In the genomic region with DNA sequence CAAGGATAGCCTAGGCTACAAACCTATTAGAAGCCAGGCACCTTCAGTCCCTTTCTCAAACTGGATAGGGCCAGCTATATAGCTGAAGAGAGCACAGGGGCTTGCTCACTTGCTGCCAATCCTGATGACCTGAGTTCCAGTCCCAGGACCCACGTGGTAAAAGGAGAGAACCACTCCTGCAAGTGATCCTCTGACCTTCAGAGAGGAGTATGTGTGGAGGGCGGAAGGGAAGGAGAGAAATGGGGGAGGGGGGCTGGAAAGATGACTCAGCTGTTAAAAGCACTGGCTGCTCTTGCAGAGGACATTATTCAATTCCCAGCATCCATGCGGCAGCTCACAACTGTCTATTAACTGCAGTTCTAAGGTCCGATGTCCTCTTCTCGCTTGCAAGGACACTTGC, we compare ENCODE assay signal across 15 mouse cellular contexts. TPM values are rescaled to one million over a fixed set of nuclear protein-coding genes. Genes with fewer than 3 reads are reported as not detected.
DNase-seq lines count a peak whose midpoint lies in the region; ATAC-seq and TF ChIP-seq lines count a peak whose summit lies in the region.
"Had no signal": no experiment of that assay in that cellular context is flagged by ENCODE, and none has a peak within 500 bp of the region (broad histone marks: within the 10 kb centered on the region; RNA-seq: fewer than 3 reads in every experiment).

No protein-coding gene starts in this region.

- no peak for TF ChIP-seq EP300 in liver, postnatal 0 days (IDR thresholded peaks at IDR 0.05; ENCODE audit: low read depth)

- H3K4me3 ChIP-seq in heart, embryonic 10.5 days = no peak overlapping the region
- no peak overlapping the region for H3K4me3 ChIP-seq in liver, embryonic 12.5 days
- no peak overlapping the region for H3K4me3 ChIP-seq in liver, postnatal 0 days (ENCODE audit: low read depth, low read length)
- H3K4me3 ChIP-seq in embryonic facial prominence, embryonic 13.5 days = no peak overlapping the region
- H3K4me3 ChIP-seq in stomach, embryonic 16.5 days (replicated peaks; ENCODE audit: low read length) = no peak overlapping the region
- H3K4me3 ChIP-seq in midbrain, embryonic 15.5 days = no peak overlapping the region
- H3K4me3 ChIP-seq: hindbrain, embryonic 13.5 days had no signal

- DNase-seq in heart, embryonic 10.5 days (ENCODE audit: low spot score) = no peak
- DNase-seq in heart, adult 8-10 months (ENCODE audit: low spot score) = no peak
- DNase-seq in liver, postnatal 0 days = no peak
- DNase-seq: adrenal gland, postnatal 25 days; B cell, adult 2 months; cerebellum, adult 11 months; kidney, postnatal 25 days; thymus, adult 2 months had no signal

- TF ChIP-seq CTCF in liver, postnatal 0 days (IDR thresholded peaks at IDR 0.05; ENCODE audit: low read depth) = no peak

- WGBS in heart, embryonic 10.5 days = 54% methylated on average over 5 of the region's 5 CpGs
- WGBS in liver, embryonic 12.5 days (ENCODE audit: insufficient replicate concordance) = 54% methylated on average over 5 of the region's 5 CpGs
- WGBS in liver, postnatal 0 days (ENCODE audit: insufficient replicate concordance) = 55% methylated on average over 5 of the region's 5 CpGs
- WGBS in embryonic facial prominence, embryonic 13.5 days = 56% methylated on average over 5 of the region's 5 CpGs
- WGBS in stomach, embryonic 16.5 days = 43% methylated on average over 5 of the region's 5 CpGs
- 70% methylated on average over 5 of the region's 5 CpGs for WGBS in midbrain, embryonic 15.5 days

- H3K4me2 ChIP-seq in liver, embryonic 12.5 days = no peak overlapping the region
- H3K4me2 ChIP-seq in liver, postnatal 0 days (ENCODE audit: low read depth, low read length) = no peak overlapping the region
- no peak overlapping the region for H3K4me2 ChIP-seq in embryonic facial prominence, embryonic 13.5 days
- no peak overlapping the region for H3K4me2 ChIP-seq in stomach, embryonic 16.5 days (ENCODE audit: low read depth, low read length)
- H3K4me2 ChIP-seq in midbrain, embryonic 15.5 days = no peak overlapping the region
- H3K4me2 ChIP-seq: hindbrain, embryonic 13.5 days; liver, embryonic 11.5 days had no signal

- no peak for ATAC-seq in liver, embryonic 12.5 days
- no peak for ATAC-seq in liver, postnatal 0 days
- no peak for ATAC-seq in embryonic facial prominence, embryonic 13.5 days (ENCODE audit: insufficient number of reproducible peaks, insufficient read depth, low FRiP score, low TSS enrichment, low read depth)
- no peak for ATAC-seq in stomach, embryonic 16.5 days (ENCODE audit: insufficient read depth, low FRiP score)
- no peak for ATAC-seq in activated CD4-positive, CD25-positive, alpha-beta regulatory T cell, adult 4 months
- ATAC-seq in midbrain, embryonic 15.5 days (replicated peaks) = no peak

- H3K4me1 ChIP-seq in heart, embryonic 10.5 days = peaks cover 42% of the 10 kb centered on the region
- peaks cover 47% of the 10 kb centered on the region for H3K4me1 ChIP-seq in liver, embryonic 12.5 days
- H3K4me1 ChIP-seq in liver, postnatal 0 days (ENCODE audit: insufficient read depth) = peaks cover 22% of the 10 kb centered on the region
- peaks cover 46% of the 10 kb centered on the region for H3K4me1 ChIP-seq in embryonic facial prominence, embryonic 13.5 days
- peaks cover 27% of the 10 kb centered on the region for H3K4me1 ChIP-seq in stomach, embryonic 16.5 days (ENCODE audit: control insufficient read depth, insufficient read depth, low read length)
- H3K4me1 ChIP-seq in midbrain, embryonic 15.5 days = peaks cover 21% of the 10 kb centered on the region

- no peaks in the 10 kb centered on the region for H3K27me3 ChIP-seq in heart, embryonic 10.5 days (ENCODE audit: insufficient read depth, poor library complexity, severe bottlenecking)
- H3K27me3 ChIP-seq in liver, embryonic 12.5 days (replicated peaks) = 0 out of 2 replicates have a peak, but pooled peaks cover 7% of the 10 kb centered on the region
- 0 out of 2 replicates have a peak, but pooled peaks cover 6% of the 10 kb centered on the region for H3K27me3 ChIP-seq in liver, postnatal 0 days (ENCODE audit: insufficient read depth, low read length)
- no peaks in the 10 kb centered on the region for H3K27me3 ChIP-seq in embryonic facial prominence, embryonic 13.5 days
- no peaks in the 10 kb centered on the region for H3K27me3 ChIP-seq in stomach, embryonic 16.5 days (ENCODE audit: control insufficient read depth, insufficient read depth, low read length)
- H3K27me3 ChIP-seq in midbrain, embryonic 15.5 days (replicated peaks) = 0 out of 2 replicates have a peak, but pooled peaks cover 3% of the 10 kb centered on the region

- H3K9me3 ChIP-seq in heart, embryonic 10.5 days = no peaks in the 10 kb centered on the region
- H3K9me3 ChIP-seq in liver, embryonic 12.5 days (replicated peaks) = no peaks in the 10 kb centered on the region
- no peaks in the 10 kb centered on the region for H3K9me3 ChIP-seq in liver, postnatal 0 days (ENCODE audit: low read length)
- H3K9me3 ChIP-seq in embryonic facial prominence, embryonic 13.5 days = no peaks in the 10 kb centered on the region
- no peaks in the 10 kb centered on the region for H3K9me3 ChIP-seq in stomach, embryonic 16.5 days (replicated peaks; ENCODE audit: control insufficient read depth, low read length)
- no peaks in the 10 kb centered on the region for H3K9me3 ChIP-seq in midbrain, embryonic 15.5 days
- H3K9me3 ChIP-seq: hindbrain, embryonic 13.5 days had no signal

- H3K9ac ChIP-seq in liver, embryonic 12.5 days = no peak overlapping the region
- H3K9ac ChIP-seq in liver, postnatal 0 days (replicated peaks) = no peak overlapping the region
- no peak overlapping the region for H3K9ac ChIP-seq in embryonic facial prominence, embryonic 13.5 days
- H3K9ac ChIP-seq in stomach, embryonic 16.5 days (ENCODE audit: low read length) = no peak overlapping the region
- no peak overlapping the region for H3K9ac ChIP-seq in midbrain, embryonic 15.5 days
- H3K9ac ChIP-seq: hindbrain, embryonic 13.5 days had no signal

- H3K27ac ChIP-seq in heart, embryonic 10.5 days = peak overlapping the region; percentile 56; the same call in 1 of the 2 replicates
- peak overlapping the region; percentile 52 for H3K27ac ChIP-seq in liver, embryonic 12.5 days
- no peak overlapping the region for H3K27ac ChIP-seq in liver, postnatal 0 days (ENCODE audit: low read depth)
- peak overlapping the region; percentile 62; the same call in 1 of the 2 replicates for H3K27ac ChIP-seq in embryonic facial prominence, embryonic 13.5 days
- H3K27ac ChIP-seq in stomach, embryonic 16.5 days (ENCODE audit: low read length) = peak overlapping the region; percentile 86
- H3K27ac ChIP-seq in midbrain, embryonic 15.5 days = no peak overlapping the region
- H3K27ac ChIP-seq: hindbrain, embryonic 13.5 days had no signal

- no peaks in the 10 kb centered on the region for H3K36me3 ChIP-seq in heart, embryonic 10.5 days
- no peaks in the 10 kb centered on the region for H3K36me3 ChIP-seq in liver, embryonic 12.5 days
- H3K36me3 ChIP-seq in liver, postnatal 0 days (replicated peaks; ENCODE audit: insufficient read depth, low read length) = no peaks in the 10 kb centered on the region
- no peaks in the 10 kb centered on the region for H3K36me3 ChIP-seq in embryonic facial prominence, embryonic 13.5 days
- no peaks in the 10 kb centered on the region for H3K36me3 ChIP-seq in stomach, embryonic 16.5 days (ENCODE audit: control insufficient read depth, insufficient read depth, low read length)
- no peaks in the 10 kb centered on the region for H3K36me3 ChIP-seq in midbrain, embryonic 15.5 days (replicated peaks)
- H3K36me3 ChIP-seq: hindbrain, embryonic 13.5 days had no signal

RNA-seq across cellular contexts. Expression of a gene that starts 2.6 kb away (rescaled TPM):
- polyA plus RNA-seq in heart, embryonic 10.5 days (2016; fragmentation: Nextera tagmentation; extraction: Ambion mirVana) = 25.1 and 34.6 TPM in 2 replicates
- 1 to 10 TPM; 1.8 to 6.8 (median 4.6) TPM for total RNA-seq in heart, adult 8-10 months (2022)
- polyA plus RNA-seq in liver, embryonic 12.5 days (2016; fragmentation: Nextera tagmentation; extraction: Ambion mirVana) = 6.6 and 6.7 TPM in 2 replicates
- 2.4 and 3.1 TPM in 2 replicates for polyA plus RNA-seq in liver, postnatal 0 days (2015; fragmentation: Nextera tagmentation; extraction: Ambion mirVana)
- polyA plus RNA-seq in embryonic facial prominence, embryonic 13.5 days (2015; fragmentation: Nextera tagmentation; extraction: Ambion mirVana) = 67.8 and 71.5 TPM in 2 replicates
- 38.2 and 39.9 TPM in 2 replicates for polyA plus RNA-seq in stomach, embryonic 16.5 days (2015; fragmentation: Nextera tagmentation; extraction: Ambion mirVana)
- polyA plus RNA-seq in activated CD4-positive, CD25-positive, alpha-beta regulatory T cell, adult 4 months (2017; shearing (Covaris generic)) = 1 to 10 TPM; 3.2 to 5.0 TPM
- 11.3 and 11.7 TPM in 2 replicates for polyA plus RNA-seq in midbrain, embryonic 15.5 days (2015; fragmentation: Nextera tagmentation; extraction: Ambion mirVana)

RNA-seq across cellular contexts. Expression of a gene that starts 19.5 kb away (rescaled TPM):
- 105 and 110 TPM in 2 replicates for polyA plus RNA-seq in heart, embryonic 10.5 days (2016; fragmentation: Nextera tagmentation; extraction: Ambion mirVana)
- total RNA-seq in heart, adult 8-10 months (2022) = 10 to 100 TPM; 10.8 to 14.5 (median 12.3) TPM
- 97.3 and 101 TPM in 2 replicates for polyA plus RNA-seq in liver, embryonic 12.5 days (2016; fragmentation: Nextera tagmentation; extraction: Ambion mirVana)
- 20.3 and 24.5 TPM in 2 replicates for polyA plus RNA-seq in liver, postnatal 0 days (2015; fragmentation: Nextera tagmentation; extraction: Ambion mirVana)
- 102 and 109 TPM in 2 replicates for polyA plus RNA-seq in embryonic facial prominence, embryonic 13.5 days (2015; fragmentation: Nextera tagmentation; extraction: Ambion mirVana)
- 75.5 and 75.7 TPM in 2 replicates for polyA plus RNA-seq in stomach, embryonic 16.5 days (2015; fragmentation: Nextera tagmentation; extraction: Ambion mirVana)
- 10 to 100 TPM; 51.2 to 52.7 TPM for polyA plus RNA-seq in activated CD4-positive, CD25-positive, alpha-beta regulatory T cell, adult 4 months (2017; shearing (Covaris generic))
- polyA plus RNA-seq in midbrain, embryonic 15.5 days (2015; fragmentation: Nextera tagmentation; extraction: Ambion mirVana) = 73.4 and 78.1 TPM in 2 replicates

RNA-seq across cellular contexts. Expression of a gene that starts 23.4 kb away (rescaled TPM):
- 157 and 162 TPM in 2 replicates for polyA plus RNA-seq in heart, embryonic 10.5 days (2016; fragmentation: Nextera tagmentation; extraction: Ambion mirVana)
- 100 to 1,000 TPM; 135 to 142 (median 136) TPM for total RNA-seq in heart, adult 8-10 months (2022)
- polyA plus RNA-seq in liver, embryonic 12.5 days (2016; fragmentation: Nextera tagmentation; extraction: Ambion mirVana) = 89.3 and 91.4 TPM in 2 replicates
- polyA plus RNA-seq in liver, postnatal 0 days (2015; fragmentation: Nextera tagmentation; extraction: Ambion mirVana) = 54.6 and 55.0 TPM in 2 replicates
- 142 TPM in 2 replicates for polyA plus RNA-seq in embryonic facial prominence, embryonic 13.5 days (2015; fragmentation: Nextera tagmentation; extraction: Ambion mirVana)
- polyA plus RNA-seq in stomach, embryonic 16.5 days (2015; fragmentation: Nextera tagmentation; extraction: Ambion mirVana) = 131 and 141 TPM in 2 replicates
- polyA plus RNA-seq in activated CD4-positive, CD25-positive, alpha-beta regulatory T cell, adult 4 months (2017; shearing (Covaris generic)) = 100 to 1,000 TPM; 100 to 103 TPM
- 93.4 and 110 TPM in 2 replicates for polyA plus RNA-seq in midbrain, embryonic 15.5 days (2015; fragmentation: Nextera tagmentation; extraction: Ambion mirVana)

RNA-seq across cellular contexts. Expression of a gene that starts 36.6 kb away (rescaled TPM):
- polyA plus RNA-seq in heart, embryonic 10.5 days (2016; fragmentation: Nextera tagmentation; extraction: Ambion mirVana) = 7.7 and 9.7 TPM in 2 replicates
- 10 to 100 TPM in 2 of 4 experiments, 1 to 10 TPM in 2; 7.5 to 11.3 (median 9.9) TPM for total RNA-seq in heart, adult 8-10 months (2022)
- polyA plus RNA-seq in liver, embryonic 12.5 days (2016; fragmentation: Nextera tagmentation; extraction: Ambion mirVana) = 9.9 TPM in 2 replicates
- 12.7 and 13.6 TPM in 2 replicates for polyA plus RNA-seq in liver, postnatal 0 days (2015; fragmentation: Nextera tagmentation; extraction: Ambion mirVana)
- 13.4 and 15.4 TPM in 2 replicates for polyA plus RNA-seq in embryonic facial prominence, embryonic 13.5 days (2015; fragmentation: Nextera tagmentation; extraction: Ambion mirVana)
- polyA plus RNA-seq in stomach, embryonic 16.5 days (2015; fragmentation: Nextera tagmentation; extraction: Ambion mirVana) = 15.0 and 16.3 TPM in 2 replicates
- polyA plus RNA-seq in activated CD4-positive, CD25-positive, alpha-beta regulatory T cell, adult 4 months (2017; shearing (Covaris generic)) = 10 to 100 TPM; 55.3 to 64.7 TPM
- polyA plus RNA-seq in midbrain, embryonic 15.5 days (2015; fragmentation: Nextera tagmentation; extraction: Ambion mirVana) = 3.3 and 3.9 TPM in 2 replicates

RNA-seq across cellular contexts. Expression of a gene that starts 50.0 kb away (rescaled TPM):
- 15.2 and 19.9 TPM in 2 replicates for polyA plus RNA-seq in heart, embryonic 10.5 days (2016; fragmentation: Nextera tagmentation; extraction: Ambion mirVana)
- total RNA-seq in heart, adult 8-10 months (2022) = 1 to 10 TPM in 1 of 4 experiments, under 1 TPM in 3; 0.27 to 1.9 (median 0.74) TPM
- polyA plus RNA-seq in liver, embryonic 12.5 days (2016; fragmentation: Nextera tagmentation; extraction: Ambion mirVana) = 231 and 238 TPM in 2 replicates
- 57.7 and 58.5 TPM in 2 replicates for polyA plus RNA-seq in liver, postnatal 0 days (2015; fragmentation: Nextera tagmentation; extraction: Ambion mirVana)
- polyA plus RNA-seq in embryonic facial prominence, embryonic 13.5 days (2015; fragmentation: Nextera tagmentation; extraction: Ambion mirVana) = 0.27 and 2.6 TPM in 2 replicates
- polyA plus RNA-seq in stomach, embryonic 16.5 days (2015; fragmentation: Nextera tagmentation; extraction: Ambion mirVana) = 5.9 and 8.6 TPM in 2 replicates
- polyA plus RNA-seq in activated CD4-positive, CD25-positive, alpha-beta regulatory T cell, adult 4 months (2017; shearing (Covaris generic)) = 1 to 10 TPM; 2.9 to 3.8 TPM
- polyA plus RNA-seq in midbrain, embryonic 15.5 days (2015; fragmentation: Nextera tagmentation; extraction: Ambion mirVana) = 0.27 TPM in 2 replicates

Comparison
In these comparisons a context has a peak if more than half of its experiments do, and no peak if none do; other contexts are left out.
1. H3K27ac ChIP-seq: peak in heart, embryonic 10.5 days (single experiment), liver, embryonic 12.5 days (single experiment), embryonic facial prominence, embryonic 13.5 days (single experiment) and stomach, embryonic 16.5 days (single experiment); none in liver, postnatal 0 days (single experiment) and midbrain, embryonic 15.5 days (single experiment).